Mouse (Mus musculus): Measurements from ENCODE around the gene Onecut1.

DNA sequence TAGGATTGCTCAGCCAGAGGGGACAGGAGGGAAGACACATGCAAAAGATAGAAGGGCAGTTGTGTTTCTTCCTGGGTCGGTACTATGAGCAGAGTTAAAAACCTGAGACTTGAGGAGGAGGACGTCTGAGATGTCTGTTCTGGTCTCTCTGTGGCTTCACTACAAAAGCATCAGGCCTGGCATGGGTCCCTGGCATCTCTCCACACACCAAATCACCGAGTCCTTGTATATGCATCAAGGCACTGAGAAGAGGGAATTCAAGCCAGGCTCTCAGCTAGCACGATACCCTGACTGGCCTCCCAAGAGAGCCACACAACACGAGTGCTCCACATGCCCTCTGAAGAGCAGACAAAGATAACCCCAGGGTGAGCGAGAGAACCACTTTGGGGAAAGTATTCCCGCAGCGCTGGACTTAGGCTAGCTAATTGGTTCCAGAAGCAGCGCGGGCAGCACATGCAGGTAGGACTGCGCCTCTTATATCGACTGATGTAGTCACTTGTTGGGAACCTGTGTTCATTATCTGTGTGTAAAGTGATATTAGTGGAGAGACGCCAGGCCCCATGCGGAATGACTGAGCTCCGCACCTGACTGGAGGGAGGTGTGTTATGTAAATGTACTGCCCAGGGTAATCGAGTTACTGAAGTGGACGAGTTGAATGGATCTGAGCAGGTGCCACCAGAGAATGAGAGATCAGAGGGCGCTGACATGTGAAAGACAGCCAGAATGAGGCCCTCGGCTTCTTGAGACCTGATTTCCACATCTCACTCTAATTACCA is 41.8 kb upstream of the Onecut1 start:
- no peak for TF ChIP-seq GATA1 (IDR thresholded peaks at IDR 0.05; ENCODE audit: low read depth, low read length)
- TF ChIP-seq POLR2A (IDR thresholded peaks at IDR 0.05; ENCODE audit: control insufficient read depth in 1 of 2, insufficient read depth in 1 of 2, low read depth in 1 of 2, low read length in 2 of 2, poor library complexity in 1 of 2), result no peak
- TF ChIP-seq NELFE (IDR thresholded peaks at IDR 0.05; ENCODE audit: low read depth, low read length), result no peak
- TF ChIP-seq MAX (IDR thresholded peaks at IDR 0.05; ENCODE audit: low read length), result no peak
- no peak for TF ChIP-seq RAD21 (IDR thresholded peaks at IDR 0.05; ENCODE audit: low read depth, low read length)
- TF ChIP-seq EP300 (IDR thresholded peaks at IDR 0.05; ENCODE audit: low read depth in 1 of 2, low read length in 2 of 2), result no peak
- TF ChIP-seq TBP (IDR thresholded peaks at IDR 0.05; ENCODE audit: low read depth, low read length), result no peak
- no peak for TF ChIP-seq ELF1 (IDR thresholded peaks at IDR 0.05; ENCODE audit: low read depth, low read length)
- no peak for TF ChIP-seq USF1 (IDR thresholded peaks at IDR 0.05; ENCODE audit: low read depth, low read length)

All from MEL (cell line).